Mouse (Mus musculus) spleen, adult 12 weeks (tissue): Measurements from ENCODE around the gene Rasgrp2.
A peak's percentile ranks its signal among the peaks of the same experiment; 100 is the strongest.

Experiments used
- DNase-seq: peaks from one replicate; pipeline ENCODE4 v3.0.0; 2022; ENCODE audit warnings: low spot score

Rasgrp2 gene

GRCm38 (mm10) chr19:6399285-6400095 lies at the start of gene Rasgrp2:
Gene Rasgrp2 (plus strand): TSS chr19:6399340.
- DNase-seq: peak; percentile 67

- no peak for DNase-seq
These were observed 47.6 kb upstream of the Rasgrp2 start for GRCm38 (mm10) chr19:6351431-6352106.

DNA sequence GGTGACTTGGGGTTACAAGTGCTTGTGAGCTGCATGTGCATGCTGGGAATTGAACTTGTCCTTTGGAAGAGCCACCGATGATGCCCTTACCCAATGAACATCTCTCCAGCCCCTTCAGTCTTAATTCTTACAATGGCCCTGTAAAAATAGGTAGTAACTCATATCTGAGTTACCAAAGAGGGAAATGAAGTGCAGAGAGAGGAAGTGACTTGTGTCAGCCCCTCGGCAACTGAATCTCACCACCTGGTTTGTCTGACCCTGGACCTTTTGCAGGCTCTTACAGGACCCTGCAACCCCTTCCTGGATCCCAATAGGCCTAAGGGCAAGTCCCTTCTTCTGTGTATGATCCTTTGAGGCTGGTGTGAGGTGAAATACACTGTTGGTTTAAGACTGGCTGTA lies 47.0 kb upstream of the Rasgrp2 start:
- no peak for DNase-seq

- DNase-seq: no peak
These were observed 45.1 kb upstream of the Rasgrp2 start for GRCm38 (mm10) chr19:6354030-6354429.

GRCm38 (mm10) chr19:6361291-6361690 lies 37.8 kb upstream of the Rasgrp2 start:
- DNase-seq: no peak

GRCm38 (mm10) chr19:6363091-6363410 lies 36.1 kb upstream of the Rasgrp2 start:
- DNase-seq: no peak

DNA sequence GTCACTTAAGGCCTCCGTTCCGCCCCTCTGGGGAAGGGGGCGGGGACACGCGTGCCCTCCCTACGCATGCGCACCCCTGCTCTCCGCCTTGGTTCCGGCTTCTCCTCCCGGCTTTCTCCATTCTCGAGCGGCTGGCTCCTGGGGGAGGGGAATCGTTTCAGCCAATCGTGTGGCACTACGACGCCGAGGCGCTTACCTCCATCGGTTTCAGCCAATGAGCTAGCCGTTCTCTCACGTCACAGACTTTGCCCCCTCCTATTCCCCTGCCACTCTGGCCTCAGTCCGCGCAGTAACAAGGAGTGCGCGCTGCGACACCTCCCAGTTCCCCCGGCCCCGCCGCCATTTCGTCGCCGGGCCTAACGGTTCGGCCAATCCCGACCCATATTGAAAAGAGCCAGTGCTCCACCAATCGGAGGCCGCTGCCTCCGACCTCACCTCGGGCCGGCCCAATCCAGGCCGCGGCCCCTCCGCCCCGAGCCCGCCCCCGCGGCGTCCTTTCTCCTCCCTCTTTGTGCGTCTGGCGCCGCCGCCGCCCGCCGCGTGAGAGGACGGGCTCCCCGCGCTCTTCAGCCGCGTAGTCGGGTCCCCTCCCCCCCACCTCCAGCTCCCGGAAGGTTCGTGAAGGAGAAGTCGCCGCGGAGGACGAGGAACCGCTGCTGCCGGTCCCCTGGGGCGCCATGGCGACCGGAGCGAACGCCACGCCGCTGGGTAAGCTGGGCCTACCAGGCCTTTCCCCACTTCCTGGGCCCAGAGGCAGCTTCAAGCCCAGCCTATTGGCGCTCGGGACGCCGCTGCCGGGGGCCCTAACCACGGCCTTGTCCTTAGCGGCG lies 35.5 kb upstream of the Rasgrp2 start, which contains the start of gene Sf1:
Gene Sf1 (plus strand): TSS at position 280 of the 830 bp plus-strand sequence.
- DNase-seq: peak; percentile 100

- peak; percentile 87 for DNase-seq
These were observed 34.8 kb upstream of the Rasgrp2 start for GRCm38 (mm10) chr19:6364317-6364725.

GRCm38 (mm10) chr19:6364842-6365241 lies 34.3 kb upstream of the Rasgrp2 start:
- no peak for DNase-seq

GRCm38 (mm10) chr19:6370175-6370574 lies 29.0 kb upstream of the Rasgrp2 start:
- no peak for DNase-seq

DNA sequence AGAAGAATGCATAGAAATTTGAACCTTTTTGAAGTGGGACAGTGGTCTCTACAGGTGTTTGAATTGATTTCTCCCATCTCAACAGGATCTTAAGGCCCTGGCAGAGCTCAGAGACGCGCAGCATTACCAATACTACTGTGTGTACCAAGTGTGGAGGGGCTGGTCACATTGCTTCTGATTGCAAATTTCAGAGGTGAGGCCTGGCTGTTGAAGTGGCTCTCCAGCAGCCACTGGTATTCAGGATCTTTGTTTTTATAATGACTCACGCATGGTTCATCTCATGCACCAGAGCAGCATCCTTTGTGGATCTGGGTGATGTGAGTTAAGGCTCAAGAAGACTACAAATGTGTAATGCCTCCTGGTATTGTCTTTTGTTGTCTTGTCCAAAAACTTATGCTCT lies 26.7 kb upstream of the Rasgrp2 start:
- no peak for DNase-seq

- peak; percentile 66 for DNase-seq
These were observed 25.4 kb upstream of the Rasgrp2 start for GRCm38 (mm10) chr19:6373539-6374400.

DNA sequence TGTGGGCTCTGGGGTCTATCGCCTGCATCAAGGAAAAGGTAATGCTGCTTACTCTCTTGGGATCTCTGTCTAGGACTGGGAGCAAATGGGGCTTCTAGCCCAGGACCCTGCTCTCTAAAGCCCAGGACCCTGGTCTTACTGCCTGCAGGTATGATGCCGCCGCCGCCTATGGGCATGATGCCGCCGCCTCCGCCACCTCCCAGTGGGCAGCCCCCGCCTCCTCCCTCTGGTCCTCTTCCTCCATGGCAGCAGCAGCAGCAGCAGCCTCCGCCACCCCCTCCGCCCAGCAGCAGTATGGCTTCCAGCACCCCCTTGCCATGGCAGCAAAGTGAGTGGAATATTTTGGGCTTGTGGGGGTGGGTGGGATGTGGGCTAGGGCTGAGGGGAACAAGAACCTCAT lies 24.6 kb upstream of the Rasgrp2 start:
- DNase-seq: no peak

DNA sequence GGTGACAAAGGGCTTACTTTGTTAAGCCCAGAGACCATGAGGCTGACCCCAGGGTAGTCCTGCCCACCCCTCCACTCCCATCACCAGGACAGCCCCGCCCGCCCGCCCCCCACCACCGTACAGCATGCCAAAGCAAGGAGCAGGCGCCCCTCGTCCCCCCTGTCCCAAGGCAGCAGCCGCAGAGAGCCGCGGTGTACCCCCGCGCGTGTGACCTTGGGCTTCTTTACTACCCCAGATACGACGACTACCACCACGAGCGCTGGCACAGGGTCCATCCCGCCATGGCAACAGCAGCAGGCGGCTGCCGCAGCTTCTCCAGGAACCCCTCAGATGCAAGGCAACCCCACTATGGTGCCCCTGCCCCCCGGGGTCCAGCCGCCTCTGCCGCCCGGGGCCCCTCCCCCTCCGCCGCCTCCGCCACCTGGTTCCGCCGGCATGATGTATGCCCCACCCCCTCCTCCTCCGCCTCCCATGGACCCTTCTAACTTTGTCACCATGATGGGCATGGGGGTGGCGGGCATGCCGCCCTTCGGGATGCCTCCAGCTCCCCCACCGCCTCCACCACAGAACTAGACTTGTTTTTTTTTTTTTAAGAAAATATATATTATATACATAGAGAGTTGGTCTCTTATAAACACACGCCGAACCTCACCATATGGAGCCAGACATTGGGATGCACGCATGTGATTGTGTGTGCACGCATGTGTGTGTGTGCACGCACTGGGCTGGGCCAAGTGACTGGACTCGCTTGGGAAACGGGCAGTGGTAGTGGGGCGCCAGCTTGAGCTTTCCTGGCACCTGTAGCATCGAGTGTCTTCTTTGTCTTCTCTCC lies 23.5 kb upstream of the Rasgrp2 start:
- no peak for DNase-seq

- DNase-seq: no peak
These were observed 22.9 kb upstream of the Rasgrp2 start for GRCm38 (mm10) chr19:6376255-6376564.

DNA sequence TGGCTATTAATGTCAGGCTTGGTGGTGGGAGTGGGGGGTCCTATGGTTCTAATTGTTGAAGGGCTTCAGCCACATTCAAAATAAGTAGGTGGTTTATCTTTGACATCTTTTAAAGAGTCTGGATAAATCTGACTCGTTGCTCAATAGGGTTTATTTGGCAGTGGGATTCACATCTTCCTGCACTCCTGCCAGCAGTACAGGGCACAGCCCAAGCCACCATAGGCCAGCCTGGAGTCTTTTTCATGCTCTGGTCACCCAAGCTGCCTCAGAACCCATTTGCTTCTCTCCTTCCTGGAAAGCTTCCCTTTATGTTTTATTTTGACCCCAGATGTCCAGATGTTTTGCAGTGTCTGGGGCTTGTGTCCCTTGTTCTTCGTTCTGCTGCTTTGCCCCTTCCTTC lies 22.5 kb upstream of the Rasgrp2 start:
- no peak for DNase-seq

- no peak for DNase-seq
These were observed 21.7 kb upstream of the Rasgrp2 start for GRCm38 (mm10) chr19:6377327-6378040.

DNA sequence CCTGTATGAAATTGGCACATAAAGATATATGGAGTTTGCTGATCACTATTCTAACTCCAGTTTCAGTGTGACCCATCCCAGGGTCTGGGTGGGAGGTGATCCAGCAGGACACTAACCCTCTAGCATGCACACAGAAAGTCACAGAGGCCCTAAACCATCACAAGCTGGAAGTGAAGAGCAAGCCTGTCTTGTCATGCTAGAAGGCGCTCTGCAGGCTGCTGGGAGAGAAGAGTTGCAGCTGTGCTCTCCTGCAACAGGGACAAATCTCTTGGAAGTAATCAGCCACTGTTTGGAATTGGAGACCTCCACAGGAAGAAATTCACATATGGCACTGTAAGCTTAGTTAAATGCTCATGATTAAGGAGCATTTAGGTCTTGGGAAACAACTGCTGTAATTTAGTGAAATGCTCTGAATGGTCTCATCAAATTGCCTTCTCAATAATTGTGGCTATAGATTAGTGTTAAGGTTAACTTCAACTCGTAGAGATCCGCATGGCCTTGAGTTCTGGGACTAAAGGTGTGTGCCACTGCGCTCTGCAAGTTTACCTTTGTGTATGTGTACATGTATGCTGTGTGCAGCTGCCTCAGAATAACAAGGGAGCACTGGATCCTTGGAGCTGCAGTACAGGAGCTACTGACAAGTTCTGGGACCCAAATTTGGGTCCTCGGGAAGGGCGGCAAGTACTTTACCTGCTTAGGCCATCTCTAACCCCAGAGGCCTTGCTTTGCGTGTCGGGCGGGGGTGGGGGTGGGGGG lies 18.6 kb upstream of the Rasgrp2 start:
- DNase-seq: no peak

- no peak for DNase-seq
These were observed 17.9 kb upstream of the Rasgrp2 start for GRCm38 (mm10) chr19:6381238-6381637.
